Mouse (Mus musculus) intestine, embryonic 16.5 days (tissue): ENCODE measurements around the gene Tex37. TPM values are rescaled to one million over a fixed set of nuclear protein-coding genes. Genes with fewer than 3 reads are reported as not detected.

Experiments
- ATAC-seq: fragments of 200-750 bp; cut with Nextera tagmentation; 2 replicates; pipeline ENCODE4 v1.8.0; 2017; ENCODE audit warnings: moderate TSS enrichment, moderate library complexity
- H3K27ac ChIP-seq: fragments of 300-500 bp; sonication (generic); 2 replicates; pipeline ENCODE4 v1.5.1; 2014; ENCODE audit warnings: mild to moderate bottlenecking, low read length
- H3K27me3 ChIP-seq: fragments of 300-500 bp; sonication (generic); replicated peaks from 2 replicates; pipeline ENCODE4 v1.6.1; 2014; ENCODE audit warnings: low read length, control low read depth, mixed read lengths; ENCODE audit not compliant: control insufficient read depth, insufficient read depth
- H3K36me3 ChIP-seq: fragments of 300-500 bp; sonication (generic); 2 replicates; pipeline ENCODE4 v1.6.1; 2014; ENCODE audit warnings: low read length, control low read depth; ENCODE audit not compliant: control insufficient read depth, insufficient read depth
- H3K4me1 ChIP-seq: fragments of 300-500 bp; sonication (generic); 2 replicates; pipeline ENCODE4 v1.6.1; 2014; ENCODE audit warnings: low read length, control low read depth, mixed read lengths; ENCODE audit not compliant: control insufficient read depth, insufficient read depth
- H3K4me2 ChIP-seq: fragments of 300-500 bp; sonication (generic); 2 replicates; pipeline ENCODE4 v1.6.1; 2014; ENCODE audit warnings: low read depth, low read length, control low read depth
- H3K4me3 ChIP-seq: fragments of 300-500 bp; sonication (generic); 2 replicates; pipeline ENCODE4 v1.5.1; 2014; ENCODE audit warnings: mild to moderate bottlenecking, low read length
- H3K9ac ChIP-seq: fragments of 300-500 bp; sonication (generic); 2 replicates; pipeline ENCODE4 v1.6.1; 2014; ENCODE audit warnings: low read depth, low read length
- H3K9me3 ChIP-seq: fragments of 300-500 bp; sonication (generic); 2 replicates; pipeline ENCODE4 v1.6.1; 2016; ENCODE audit warnings: low read length, control low read depth; ENCODE audit not compliant: control insufficient read depth
- WGBS: fragments of 180-500 bp; shearing (Covaris S2); extraction: QIAGEN DNeasy Blood & Tissue Kit; methylation state at CpG from one replicate; pipeline ENCODE4 v1.1.7; 2014; 5-methylcytosine and 5-hydroxymethylcytosine counted together
- polyA plus RNA-seq: library from polyadenylated mRNA; unstranded; fragments of >200 nt; fragmentation: Nextera tagmentation; extraction: Ambion mirVana; gene quantifications from 2 replicates; pipeline ENCODE4 v1.2.1, GENCODE M21; 2015

Tex37 gene
- polyA plus RNA-seq, 1 experiment from 2014 or later: not detected

- H3K4me1 ChIP-seq: peaks cover 22% of the 10 kb centered on the region; the same call in 1 of the 2 replicates
- H3K9me3 ChIP-seq: no peaks in the 10 kb centered on the region
- no peak overlapping the region for H3K27ac ChIP-seq
- 50% methylated on average over 14 of the region's 14 CpGs for WGBS
- no peaks in the 10 kb centered on the region for H3K36me3 ChIP-seq
- no peak overlapping the region for H3K9ac ChIP-seq
- H3K4me2 ChIP-seq: peak overlapping the region; percentile 17
- no peaks in the 10 kb centered on the region for H3K27me3 ChIP-seq
- H3K4me3 ChIP-seq: no peak overlapping the region
- ATAC-seq: peak; percentile 16; the same call in 1 of the 2 replicates
Measured at GRCm38 (mm10) chr6:70871511-70871980, 47.2 kb downstream of the Tex37 start.

GRCm38 (mm10) chr6:70867297-70867696 is 51.4 kb downstream of the Tex37 start:
- Histone ChIP-seq H3K9me3 (no peaks in the 10 kb centered on the region), H3K9ac (no peak overlapping the region), H3K36me3 (no peaks in the 10 kb centered on the region), H3K4me3 (no peak overlapping the region), H3K4me2 (no peak overlapping the region), H3K27me3 (no peaks in the 10 kb centered on the region), H3K4me1 (peaks cover 9% of the 10 kb centered on the region; the same call in 1 of the 2 replicates), H3K27ac (no peak overlapping the region)
- no peak for ATAC-seq
- WGBS: 94% methylated on average over 9 of the region's 9 CpGs

GRCm38 (mm10) chr6:70866761-70867160 is 52.0 kb downstream of the Tex37 start:
- H3K4me2 ChIP-seq: no peak overlapping the region
- H3K9ac ChIP-seq: no peak overlapping the region
- H3K4me3 ChIP-seq: no peak overlapping the region
- H3K9me3 ChIP-seq: no peaks in the 10 kb centered on the region
- peaks cover 5% of the 10 kb centered on the region; the same call in 1 of the 2 replicates for H3K4me1 ChIP-seq
- WGBS: 76% methylated on average over 5 of the region's 5 CpGs
- no peak overlapping the region for H3K27ac ChIP-seq
- H3K36me3 ChIP-seq: no peaks in the 10 kb centered on the region
- ATAC-seq: no peak
- H3K27me3 ChIP-seq: no peaks in the 10 kb centered on the region

GRCm38 (mm10) chr6:70864285-70864684 is 54.4 kb downstream of the Tex37 start:
- H3K36me3 ChIP-seq: peaks cover 4% of the 10 kb centered on the region; the same call in 1 of the 2 replicates
- no peak overlapping the region for H3K4me2 ChIP-seq
- H3K9me3 ChIP-seq: no peaks in the 10 kb centered on the region
- no peaks in the 10 kb centered on the region for H3K4me1 ChIP-seq
- no peak for ATAC-seq
- no peak overlapping the region for H3K9ac ChIP-seq
- 90% methylated on average over 6 of the region's 6 CpGs for WGBS
- H3K27me3 ChIP-seq: no peaks in the 10 kb centered on the region
- H3K4me3 ChIP-seq: no peak overlapping the region
- no peak overlapping the region for H3K27ac ChIP-seq

Other genes starting within 250 kb of the Tex37 start
- 4.1 and 4.7 TPM in 2 replicates for gene Rpia, start 126.7 kb downstream of the Tex37 start, polyA plus RNA-seq
- 6.6 and 9.8 TPM in 2 replicates for gene Eif2ak3, start 74.4 kb downstream of the Tex37 start, polyA plus RNA-seq
- not detected in 2 replicates for gene Foxi3, start 37.6 kb upstream of the Tex37 start, polyA plus RNA-seq
- 83.8 and 95.1 TPM in 2 replicates for gene Thnsl2, start 225.5 kb upstream of the Tex37 start, polyA plus RNA-seq